ENCODE assay signal across 8 mouse cellular contexts in the genomic region with DNA sequence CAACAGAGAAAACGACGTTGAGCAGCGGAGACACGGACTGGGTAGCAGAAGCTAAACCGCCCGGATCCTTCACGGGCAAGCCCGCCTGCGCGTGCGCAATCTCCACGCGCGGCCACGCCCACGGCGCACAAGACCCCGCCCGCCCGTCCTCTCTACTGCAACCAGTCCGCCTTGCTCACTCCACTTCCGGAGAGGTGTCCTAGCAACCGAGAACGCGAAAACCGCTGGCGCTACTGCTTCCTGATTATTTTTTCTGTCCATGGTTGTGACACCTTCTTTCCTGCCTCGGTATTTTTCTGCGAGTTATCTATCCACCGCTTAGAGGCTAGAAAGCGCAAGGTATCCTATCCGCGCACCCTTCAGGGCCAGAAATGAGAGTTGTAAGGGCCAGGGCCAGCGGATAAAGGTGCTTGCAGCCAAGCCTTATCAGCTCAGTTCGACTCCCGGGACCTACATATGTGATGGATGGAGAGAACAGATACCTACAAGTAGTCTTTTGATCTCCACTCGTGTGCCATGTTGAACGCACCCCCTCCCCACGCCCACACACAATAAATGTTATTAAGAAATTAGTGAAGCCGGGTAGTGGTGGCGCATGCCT. TPM values are rescaled to one million over a fixed set of nuclear protein-coding genes. Genes with fewer than 3 reads are reported as not detected.
DNase-seq lines count a peak whose midpoint lies in the region; ATAC-seq and TF ChIP-seq lines count a peak whose summit lies in the region.

A gene (minus strand): TSS at position 89 of the 601 bp plus-strand sequence.

- 13% methylated on average over 41 of the region's 41 CpGs for WGBS in hindbrain, embryonic 10.5 days
- 9% methylated on average over 41 of the region's 41 CpGs for WGBS in lung, postnatal 0 days

- peak; percentile 98 for ATAC-seq in frontal cortex, adult (ENCODE audit: low TSS enrichment)
- ATAC-seq in lung, postnatal 0 days = peak; percentile 99

- peaks cover 22% of the 10 kb centered on the region for H3K4me1 ChIP-seq in hindbrain, embryonic 10.5 days (replicated peaks)
- peaks cover 3% of the 10 kb centered on the region; the same call in 1 of the 2 replicates for H3K4me1 ChIP-seq in lung, postnatal 0 days (ENCODE audit: insufficient read depth, low read depth, low read length)

- no peak for TF ChIP-seq EP300 in lung, postnatal 0 days (IDR thresholded peaks at IDR 0.05)

- H3K4me2 ChIP-seq in lung, postnatal 0 days (replicated peaks; ENCODE audit: low read depth, low read length) = peak within 1 kb of the TSS; percentile 90

- H3K9me3 ChIP-seq in hindbrain, embryonic 10.5 days = no peaks in the 10 kb centered on the region
- H3K9me3 ChIP-seq in lung, postnatal 0 days (ENCODE audit: low read length) = no peaks in the 10 kb centered on the region

- H3K36me3 ChIP-seq in hindbrain, embryonic 10.5 days = peaks cover 3% of the 10 kb centered on the region; the same call in 1 of the 2 replicates
- no peaks in the 10 kb centered on the region for H3K36me3 ChIP-seq in lung, postnatal 0 days (ENCODE audit: insufficient read depth, low read length)

- peak within 1 kb of the TSS; percentile 87 for H3K27ac ChIP-seq in hindbrain, embryonic 10.5 days
- H3K27ac ChIP-seq in lung, postnatal 0 days (ENCODE audit: low read length) = peak within 1 kb of the TSS; percentile 32; the same call in 1 of the 2 replicates

- peak within 1 kb of the TSS; percentile 71 for H3K4me3 ChIP-seq in hindbrain, embryonic 10.5 days
- H3K4me3 ChIP-seq in lung, postnatal 0 days (ENCODE audit: low read depth, low read length) = peak within 1 kb of the TSS; percentile 52

- no peaks in the 10 kb centered on the region; the same call in 1 of the 2 replicates for H3K27me3 ChIP-seq in hindbrain, embryonic 10.5 days (ENCODE audit: insufficient read depth, poor library complexity, severe bottlenecking)
- H3K27me3 ChIP-seq in lung, postnatal 0 days (replicated peaks; ENCODE audit: insufficient read depth, low read length) = no peaks in the 10 kb centered on the region

- TF ChIP-seq CTCF in lung, postnatal 0 days (IDR thresholded peaks at IDR 0.05) = no peak

- peak within 1 kb of the TSS; percentile 36; the same call in 1 of the 2 replicates for H3K9ac ChIP-seq in lung, postnatal 0 days (replicated peaks; ENCODE audit: low read depth)

- DNase-seq in MN1 (ENCODE audit: low spot score) = peak; percentile 98
- DNase-seq in cerebellum, adult 9-10 months = peak; percentile 92
- peak; percentile 95 for DNase-seq in hindbrain, embryonic 10.5 days (ENCODE audit: low spot score)
- DNase-seq in layer of hippocampus, adult 9-11 months = peak; percentile 96
- peak; percentile 98 for DNase-seq in lung, postnatal 0 days (ENCODE audit: low spot score)
- DNase-seq in ovary, postnatal 14 days (ENCODE audit: low spot score) = peak; percentile 91
- DNase-seq in thymus, postnatal 14 days = peak; percentile 97

RNA-seq across cellular contexts. Expression of the gene that starts here (rescaled TPM):
- 38.0 and 50.4 TPM in 2 replicates for polyA plus RNA-seq in hindbrain, embryonic 10.5 days (2016; fragmentation: Nextera tagmentation; extraction: Ambion mirVana)
- polyA plus RNA-seq in lung, postnatal 0 days (2015; fragmentation: Nextera tagmentation; extraction: Ambion mirVana) = 13.8 and 13.9 TPM in 2 replicates

Comparison
In these comparisons a context has a peak if more than half of its experiments do, and no peak if none do; other contexts are left out.
1. Peak in every context shown above with its lines: DNase-seq, ATAC-seq, H3K4me3 ChIP-seq and H3K27ac ChIP-seq.